25 mouse cellular contexts compared by ENCODE assay signal in the genomic region with DNA sequence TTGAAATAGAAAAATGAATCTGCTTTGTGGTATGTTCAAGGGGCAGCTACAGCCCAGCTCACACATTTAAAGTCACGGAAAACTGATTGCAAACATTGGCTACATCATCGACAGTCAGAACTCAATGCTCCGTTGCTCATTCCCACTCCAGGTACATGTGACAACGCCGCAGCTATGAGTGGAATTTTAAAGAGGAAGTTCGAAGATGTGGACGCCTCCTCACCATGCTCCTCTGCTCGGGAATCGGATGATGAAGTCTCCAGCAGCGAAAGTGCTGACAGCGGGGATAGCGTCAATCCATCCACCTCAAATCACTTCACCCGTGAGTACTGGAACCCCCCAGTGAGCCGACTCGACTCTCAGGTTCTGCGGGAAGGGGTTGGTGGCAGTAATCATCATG.
DNase-seq lines count a peak whose midpoint lies in the region; ATAC-seq and TF ChIP-seq lines count a peak whose summit lies in the region.
"Had no signal": no experiment of that assay in that cellular context is flagged by ENCODE, and none has a peak within 500 bp of the region (broad histone marks: within the 10 kb centered on the region; RNA-seq: fewer than 3 reads in every experiment).

No protein-coding gene starts in this region.

- 82% methylated on average over 16 of the region's 16 CpGs for WGBS in hindbrain, embryonic 13.5 days
- WGBS in hindbrain, postnatal 0 days, result 86% methylated on average over 16 of the region's 16 CpGs

- H3K9me3 ChIP-seq in hindbrain, embryonic 13.5 days, result 0 out of 2 replicates have a peak, but pooled peaks cover 2% of the 10 kb centered on the region
- no peaks in the 10 kb centered on the region for H3K9me3 ChIP-seq in hindbrain, postnatal 0 days (ENCODE audit: low read length)
- H3K9me3 ChIP-seq: embryonic facial prominence, embryonic 10.5 days; embryonic facial prominence, embryonic 12.5 days; forebrain, embryonic 13.5 days; forebrain, embryonic 15.5 days had no signal

- peaks cover 16% of the 10 kb centered on the region for H3K36me3 ChIP-seq in hindbrain, embryonic 13.5 days
- peaks cover 12% of the 10 kb centered on the region; the same call in 1 of the 2 replicates for H3K36me3 ChIP-seq in hindbrain, postnatal 0 days (ENCODE audit: insufficient read depth, low read length)
- H3K36me3 ChIP-seq: embryonic facial prominence, embryonic 12.5 days; G1E had no signal

- no peaks in the 10 kb centered on the region for H3K27me3 ChIP-seq in hindbrain, embryonic 13.5 days
- no peaks in the 10 kb centered on the region for H3K27me3 ChIP-seq in hindbrain, postnatal 0 days (ENCODE audit: insufficient read depth, low read length)
- H3K27me3 ChIP-seq: CH12.LX; embryonic facial prominence, embryonic 12.5 days; forebrain, embryonic 13.5 days; forebrain, embryonic 15.5 days; Patski had no signal

- ATAC-seq in frontal cortex, adult (ENCODE audit: low TSS enrichment), result peak; percentile 62
- ATAC-seq in hindbrain, embryonic 13.5 days (ENCODE audit: low FRiP score), result no peak
- no peak for ATAC-seq in hindbrain, postnatal 0 days
- ATAC-seq: activated CD4-positive, CD25-positive, alpha-beta regulatory T cell, adult 4 months; CD4-positive, CD25-positive, alpha-beta regulatory T cell, adult 4 months; forebrain, embryonic 13.5 days; forebrain, embryonic 15.5 days; Patski had no signal

- no peak for DNase-seq in frontal cortex, adult 2 months (ENCODE audit: extremely low spot score in 1 of 2, low spot score in 1 of 2)
- DNase-seq in hindbrain, postnatal 0 days (ENCODE audit: low spot score), result no peak
- peak; percentile 59 for DNase-seq in right cerebral cortex, adult 18-20 months
- DNase-seq in right cerebral cortex, postnatal 4 days, result no peak
- peak; percentile 60 for DNase-seq in brain, adult 2 months (ENCODE audit: low read depth, low spot score)
- DNase-seq: adrenal gland, adult 8-10 months; adrenal gland, postnatal 14 days; adrenal gland, postnatal 36 days; B cell, adult 2 months; cerebellum, adult 11 months; cerebellum, adult 18-20 months; cerebellum, adult 9-10 months; cerebellum, postnatal 10 days; cerebellum, postnatal 25 days had no signal

- H3K9ac ChIP-seq in hindbrain, embryonic 13.5 days, result no peak overlapping the region
- no peak overlapping the region for H3K9ac ChIP-seq in hindbrain, postnatal 0 days (replicated peaks; ENCODE audit: low read length)
- H3K9ac ChIP-seq: embryonic facial prominence, embryonic 12.5 days; forebrain, embryonic 13.5 days; forebrain, embryonic 15.5 days had no signal

- peak overlapping the region; percentile 8; the same call in 1 of the 2 replicates for H3K27ac ChIP-seq in hindbrain, embryonic 13.5 days
- H3K27ac ChIP-seq in hindbrain, postnatal 0 days, result no peak overlapping the region
- H3K27ac ChIP-seq: embryonic facial prominence, embryonic 10.5 days; embryonic facial prominence, embryonic 12.5 days; forebrain, embryonic 13.5 days; forebrain, embryonic 15.5 days had no signal

- no peak for TF ChIP-seq CTCF in hindbrain, postnatal 0 days (IDR thresholded peaks at IDR 0.05; ENCODE audit: low read depth)

- H3K4me1 ChIP-seq in hindbrain, embryonic 13.5 days (replicated peaks), result peaks cover 15% of the 10 kb centered on the region
- no peaks in the 10 kb centered on the region for H3K4me1 ChIP-seq in hindbrain, postnatal 0 days (ENCODE audit: insufficient read depth, low read length)

- no peak overlapping the region for H3K4me2 ChIP-seq in hindbrain, embryonic 13.5 days
- no peak overlapping the region for H3K4me2 ChIP-seq in hindbrain, postnatal 0 days (ENCODE audit: low read depth, low read length)
- H3K4me2 ChIP-seq: embryonic facial prominence, embryonic 12.5 days; forebrain, embryonic 13.5 days; forebrain, embryonic 15.5 days had no signal

- H3K4me3 ChIP-seq in hindbrain, embryonic 13.5 days, result no peak overlapping the region
- no peak overlapping the region for H3K4me3 ChIP-seq in hindbrain, postnatal 0 days (ENCODE audit: low read length)
- H3K4me3 ChIP-seq: embryonic facial prominence, embryonic 10.5 days; embryonic facial prominence, embryonic 12.5 days; forebrain, embryonic 13.5 days; forebrain, embryonic 15.5 days had no signal

Comparison
In these comparisons a context has a peak if more than half of its experiments do, and no peak if none do; other contexts are left out.
1. DNase-seq: peak in right cerebral cortex, adult 18-20 months (single experiment) and brain, adult 2 months (single experiment); none in frontal cortex, adult 2 months (0 of 2), hindbrain, postnatal 0 days (single experiment) and right cerebral cortex, postnatal 4 days (single experiment).